Mouse (Mus musculus) c-Kit-positive CD71-positive TER-119-negative erythroid progenitor cells, embryonic 14.5 days (primary cell): ENCODE data around the gene Pcx.
A peak's percentile ranks its signal among the peaks of the same experiment; 100 is the strongest.
"Not testable (repeated sequence)": the region's sequence is repeated elsewhere in the genome, so short reads cannot be mapped to it uniquely, and the experiment has no call there.

Experiments used
- DNase-seq: peaks from one replicate; pipeline ENCODE4 v3.0.0-alpha.2; 2013; ENCODE audit warnings: low read depth

Gene Pcx

DNA sequence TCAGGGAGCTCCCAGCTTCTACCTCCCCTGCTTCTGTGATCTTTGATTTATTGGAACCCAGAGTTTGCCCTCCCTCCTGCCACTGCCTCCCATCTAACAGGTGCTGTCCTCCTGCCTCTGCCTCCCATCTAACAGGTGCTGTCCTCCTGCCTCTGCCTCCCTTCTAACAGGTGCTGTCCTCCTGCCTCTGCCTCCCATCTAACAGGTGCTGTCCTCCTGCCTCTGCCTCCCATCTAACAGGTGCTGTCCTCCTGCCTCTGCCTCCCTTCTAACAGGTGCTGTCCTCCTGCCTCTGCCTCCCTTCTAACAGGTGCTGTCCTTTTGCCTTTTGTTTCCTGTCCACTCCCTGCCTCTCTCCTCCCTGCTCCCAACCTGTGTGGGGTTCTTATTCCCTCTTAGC lies 76.5 kb downstream of the Pcx start:
- not testable (repeated sequence) for DNase-seq

DNA sequence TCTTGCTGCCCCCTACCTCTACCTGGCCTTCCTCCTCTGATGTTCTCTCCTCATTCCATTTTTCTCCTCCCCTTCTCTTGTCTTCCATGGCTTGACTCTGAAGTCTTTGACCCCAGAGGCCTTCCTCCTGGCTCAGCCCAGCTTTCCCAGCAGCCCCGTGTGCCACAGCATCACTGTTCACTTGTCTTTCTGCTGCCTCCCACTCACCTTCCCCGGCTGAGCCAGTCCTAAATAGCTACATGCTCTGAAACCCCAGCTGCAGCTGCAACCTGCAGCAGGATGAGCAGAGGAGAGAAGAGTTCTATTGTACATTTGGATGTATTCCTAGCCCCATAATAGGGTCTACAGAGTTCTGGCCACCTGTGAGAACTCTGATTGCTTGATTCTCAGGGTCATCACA lies 77.2 kb downstream of the Pcx start:
- DNase-seq = no peak

DNA sequence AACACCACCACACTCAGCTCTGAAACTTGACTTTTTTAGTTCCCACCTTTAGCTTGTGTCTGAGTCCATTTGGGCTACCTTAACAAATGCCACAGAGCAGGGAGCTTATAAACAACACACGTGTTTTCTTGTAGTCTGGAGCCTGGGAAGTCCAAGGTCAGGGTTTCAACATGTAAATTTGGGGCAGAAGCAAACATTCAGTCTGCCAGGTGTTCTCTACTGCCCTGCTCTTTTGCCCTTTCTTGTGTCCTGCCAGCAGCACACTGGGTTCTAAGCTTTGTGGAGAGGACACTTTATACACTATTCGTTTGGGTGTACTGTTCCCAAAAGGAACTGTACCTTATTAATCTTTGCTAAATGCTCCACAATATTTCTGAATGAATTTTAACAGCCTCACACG lies 78.2 kb downstream of the Pcx start:
- no peak for DNase-seq

DNA sequence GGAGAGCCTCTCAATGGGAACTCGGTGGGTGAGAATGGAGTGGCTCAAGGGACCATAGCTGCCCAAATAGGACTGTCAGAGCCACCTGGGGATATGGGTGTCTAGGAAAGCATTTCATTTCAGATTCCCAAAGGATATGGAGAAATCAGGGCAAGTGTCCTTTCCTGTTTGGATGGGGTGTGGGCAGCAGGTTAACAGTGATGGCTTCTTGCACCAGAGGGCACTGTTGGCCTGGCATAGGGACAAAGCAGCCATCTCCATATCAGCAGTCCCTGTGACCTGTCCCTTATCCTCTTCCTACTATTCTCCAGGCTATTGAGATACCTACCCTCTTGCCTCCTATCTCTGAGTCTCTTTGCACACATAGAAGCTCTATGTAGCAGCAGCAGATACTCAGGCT lies 78.8 kb downstream of the Pcx start:
- DNase-seq = no peak

DNA sequence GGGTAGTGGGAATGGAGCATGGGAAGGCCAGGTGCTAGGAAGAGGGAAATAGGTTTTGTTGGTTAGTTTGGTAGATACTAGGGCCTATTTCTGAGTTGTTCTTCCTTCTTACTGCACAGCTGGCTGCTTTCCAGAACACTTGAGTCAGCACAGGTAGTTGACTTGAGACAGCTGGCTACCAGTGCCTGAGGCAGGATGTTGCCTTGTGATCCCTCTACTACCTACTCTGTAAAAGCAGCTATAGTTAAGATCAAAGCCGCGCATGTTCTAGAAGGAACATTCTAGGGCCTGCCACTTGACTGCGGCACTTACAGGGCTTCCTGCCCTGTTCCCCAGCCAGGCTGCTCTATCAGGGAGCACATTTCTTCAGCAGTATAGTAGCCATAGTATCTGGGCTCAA lies 79.8 kb downstream of the Pcx start:
- DNase-seq = no peak

DNA sequence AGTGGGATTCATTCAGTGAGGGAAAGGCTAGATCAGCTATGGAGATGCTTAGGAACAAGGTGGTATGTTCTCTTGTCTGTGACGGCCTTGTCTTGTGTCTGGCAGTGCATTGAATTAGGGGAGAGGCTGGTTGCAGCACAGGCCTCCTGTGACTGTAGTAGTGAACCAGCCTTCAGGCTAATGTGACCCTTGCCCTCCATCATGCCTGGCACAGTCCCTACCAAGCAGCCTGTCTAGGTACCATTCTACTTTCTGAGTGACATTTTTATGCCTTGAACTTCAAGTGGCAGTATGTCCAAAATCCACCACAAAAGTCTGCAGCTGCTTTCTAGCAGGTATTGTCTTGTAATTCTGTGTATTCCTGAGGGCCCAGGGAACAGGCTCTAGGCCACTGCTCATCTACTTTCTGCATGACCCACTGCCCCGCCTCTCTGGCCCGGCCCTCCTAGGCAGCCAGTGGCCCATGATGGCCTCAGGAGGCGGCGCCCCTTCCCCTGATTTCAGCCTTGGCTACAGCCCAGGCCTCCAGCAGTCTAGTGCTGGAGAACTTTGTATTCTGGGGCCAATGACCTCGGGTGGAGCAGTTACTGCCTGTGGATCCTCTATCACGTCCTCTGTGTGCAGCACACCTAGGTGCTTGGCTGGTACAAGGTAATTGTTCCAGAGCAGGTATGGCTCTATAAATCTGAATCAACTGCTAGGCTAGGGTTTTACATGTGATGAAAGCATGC lies 83.7 kb downstream of the Pcx start:
- DNase-seq = no peak

DNA sequence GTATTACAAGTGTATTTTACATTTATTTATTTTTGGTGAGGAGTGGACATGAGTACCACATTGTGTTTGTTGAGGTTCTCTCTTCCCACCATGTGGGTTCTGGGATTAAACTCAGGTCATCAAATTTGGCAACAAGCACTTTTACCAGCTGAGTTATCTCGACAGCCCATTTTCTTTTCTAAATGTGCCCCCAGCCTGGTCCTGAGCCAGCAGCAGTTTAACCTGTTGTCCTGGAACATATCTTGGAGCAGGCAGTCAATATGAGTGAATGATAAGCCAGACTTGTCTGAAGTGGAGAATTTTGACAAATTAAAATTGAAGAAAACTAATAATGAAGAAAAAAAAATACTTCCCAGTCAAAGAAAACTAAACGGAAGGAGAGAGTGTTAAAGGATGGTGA lies 85.8 kb downstream of the Pcx start:
- DNase-seq = no peak

DNA sequence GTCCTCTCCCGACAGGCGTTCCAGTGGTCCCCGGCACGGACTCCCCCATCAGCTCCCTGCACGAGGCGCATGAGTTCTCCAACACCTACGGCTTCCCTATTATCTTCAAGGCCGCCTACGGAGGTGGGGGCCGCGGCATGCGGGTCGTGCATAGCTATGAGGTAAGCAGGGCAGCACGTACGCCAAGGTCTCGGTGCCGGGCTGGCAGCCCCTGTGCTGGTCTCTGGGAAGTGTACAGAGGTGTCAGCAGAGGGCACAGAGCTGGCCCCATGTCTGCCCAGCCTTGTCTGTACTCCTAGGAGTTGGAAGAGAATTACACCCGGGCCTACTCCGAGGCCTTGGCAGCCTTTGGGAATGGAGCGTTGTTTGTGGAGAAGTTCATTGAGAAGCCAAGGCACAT lies 92.2 kb downstream of the Pcx start:
- DNase-seq = no peak

DNA sequence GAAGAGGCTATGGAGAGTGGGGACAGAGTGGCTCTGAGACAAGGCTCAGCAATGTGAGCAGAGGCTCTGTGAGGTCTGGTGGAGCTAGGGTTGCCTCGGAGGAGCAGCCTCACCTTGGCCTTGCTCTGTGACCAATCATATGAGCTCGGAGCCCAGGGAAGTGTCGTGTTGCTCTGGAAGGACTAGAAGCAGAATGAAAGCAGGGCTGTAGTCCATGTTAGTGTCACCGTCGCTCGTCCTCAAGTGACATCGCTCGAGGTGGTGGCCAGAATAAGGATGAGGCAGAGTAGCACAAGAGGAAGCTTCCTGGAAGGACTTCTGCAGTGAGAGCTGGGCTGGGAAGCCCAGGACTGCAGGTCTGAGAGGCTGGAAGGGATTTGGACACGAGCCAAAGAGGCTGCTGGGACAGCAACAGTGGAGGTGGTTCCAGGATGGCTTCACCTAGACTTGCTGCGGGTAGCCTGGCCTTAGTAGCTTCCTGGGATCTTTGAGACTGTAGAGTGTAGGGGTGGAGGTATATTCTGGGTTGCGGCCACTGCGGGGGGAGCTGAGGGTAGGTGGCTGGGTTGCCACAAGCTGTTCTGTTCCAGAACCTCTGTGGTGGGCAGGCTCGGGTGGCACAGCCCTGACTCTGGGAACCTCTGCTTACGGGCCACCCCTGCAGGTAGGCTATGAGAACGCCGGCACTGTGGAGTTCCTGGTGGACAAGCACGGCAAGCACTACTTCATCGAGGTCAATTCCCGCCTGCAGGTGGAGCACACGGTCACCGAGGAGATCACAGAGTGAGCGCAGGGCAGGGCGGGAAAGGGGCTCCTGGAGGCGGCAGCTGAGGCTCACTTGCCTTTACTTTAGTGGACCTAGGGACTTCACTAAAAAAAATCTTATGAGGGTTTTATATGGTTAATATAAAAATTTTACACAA lies 93.8 kb downstream of the Pcx start:
- no peak for DNase-seq

DNA sequence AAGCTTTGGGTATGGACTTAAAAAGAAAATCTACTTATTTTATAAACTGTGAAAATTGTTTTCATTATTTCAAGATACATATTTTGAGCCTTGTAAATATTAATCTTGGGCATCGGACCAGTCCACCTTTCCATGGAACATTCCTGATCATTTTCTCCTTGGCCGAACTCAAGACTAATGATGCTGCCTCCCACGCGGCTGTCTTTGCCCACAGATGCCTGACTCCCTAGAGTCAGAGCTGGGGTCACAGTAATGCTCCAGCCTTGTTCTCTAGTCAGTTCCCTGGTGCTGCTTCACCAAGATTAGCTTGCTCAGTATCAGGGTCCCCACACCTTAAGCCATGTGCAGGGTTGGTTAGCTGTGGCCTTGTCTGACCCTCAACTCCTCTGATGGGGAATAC lies 95.4 kb downstream of the Pcx start:
- DNase-seq = no peak

DNA sequence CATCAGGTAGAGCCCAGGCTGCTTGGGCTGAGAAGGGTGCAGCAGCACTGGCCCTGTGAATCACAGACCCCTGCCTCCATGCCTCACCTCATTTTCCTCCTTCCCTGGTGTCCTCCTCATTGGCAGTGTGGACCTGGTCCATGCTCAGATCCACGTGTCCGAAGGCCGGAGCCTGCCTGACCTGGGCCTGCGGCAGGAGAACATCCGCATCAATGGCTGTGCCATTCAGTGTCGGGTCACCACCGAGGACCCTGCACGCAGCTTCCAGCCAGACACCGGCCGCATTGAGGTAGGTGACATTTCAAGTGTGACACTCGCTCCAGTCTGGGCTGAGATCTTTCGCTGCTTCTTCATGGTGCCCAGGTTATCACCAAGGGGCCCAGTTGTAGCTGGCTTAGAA lies 97.1 kb downstream of the Pcx start:
- DNase-seq = no peak

DNA sequence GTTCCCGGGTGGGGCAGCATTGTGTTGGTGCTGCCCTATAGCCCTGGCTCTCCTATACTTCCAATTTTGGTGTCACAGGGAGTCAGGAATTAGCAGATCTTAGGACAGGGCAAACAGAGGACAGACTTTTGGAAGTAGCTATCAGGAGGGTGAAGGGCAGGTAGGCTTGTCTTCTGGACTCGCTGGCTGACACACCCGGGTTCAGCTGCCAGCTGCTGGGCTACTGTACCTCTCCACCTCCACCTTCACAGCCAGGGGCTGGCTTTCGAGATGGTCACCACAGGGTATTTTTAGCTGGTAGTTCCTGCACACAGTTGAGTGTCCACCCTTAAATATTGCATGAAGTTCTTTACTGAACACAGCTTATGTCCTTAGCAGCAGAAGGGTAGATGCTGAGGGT lies 98.2 kb downstream of the Pcx start:
- no peak for DNase-seq

DNA sequence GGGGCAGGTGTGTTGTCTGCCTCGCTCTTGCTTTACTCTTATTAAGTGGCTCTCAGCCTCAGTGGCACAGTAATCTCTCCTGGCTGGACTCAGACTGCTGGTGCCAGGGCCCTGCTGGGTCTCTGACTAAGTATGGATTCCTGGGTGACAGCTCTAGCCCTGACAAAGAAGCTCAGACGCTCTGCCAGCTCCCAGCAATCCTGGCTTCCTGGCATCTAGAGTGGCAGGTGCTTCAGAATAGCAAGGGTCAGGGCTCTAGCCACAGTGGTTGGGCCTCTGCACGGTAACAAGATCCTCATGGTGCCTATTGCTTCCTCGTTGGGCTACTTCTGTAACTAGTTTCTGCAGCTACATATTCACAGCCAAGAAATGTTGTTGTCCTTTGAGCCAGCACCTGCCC lies 99.8 kb downstream of the Pcx start:
- DNase-seq = no peak

DNA sequence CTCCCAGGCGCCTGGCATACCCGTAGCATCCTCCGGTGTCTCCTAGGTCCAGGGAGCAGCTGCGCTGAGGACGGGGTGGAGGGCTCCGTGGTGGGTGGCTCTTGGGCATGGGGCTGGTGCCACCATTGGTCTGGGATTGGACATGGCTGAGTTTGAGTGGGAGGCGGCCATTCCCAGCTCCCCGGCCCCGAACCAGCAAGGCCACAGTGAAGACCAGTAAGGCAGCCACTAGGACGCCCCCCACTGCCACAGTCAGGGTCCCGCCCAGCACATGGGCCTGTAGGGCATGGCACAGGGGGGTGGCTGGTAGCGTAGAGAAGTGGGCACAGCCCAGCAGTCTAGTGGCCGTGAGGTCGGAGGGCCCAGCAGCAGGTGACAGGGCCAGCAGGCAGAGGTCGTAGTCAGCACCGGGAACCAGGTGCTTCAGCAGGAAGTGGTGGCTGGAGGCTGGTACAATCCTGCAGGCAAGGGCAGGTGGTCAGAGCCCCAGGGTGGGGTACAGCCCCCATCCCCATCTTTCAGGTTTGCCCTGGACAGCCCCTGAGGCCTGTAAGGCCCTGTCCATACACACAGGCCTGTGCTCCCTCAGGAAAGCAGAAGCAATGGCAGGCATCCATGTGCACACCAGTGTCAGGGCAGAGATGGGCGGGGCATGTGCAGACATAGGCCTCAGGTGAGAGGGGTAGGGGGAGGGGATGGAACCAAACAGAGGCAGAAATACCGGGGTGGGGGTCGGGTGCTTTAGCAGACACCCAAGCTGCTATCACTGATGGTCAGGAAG lies 102.1 kb downstream of the Pcx start:
- DNase-seq = no peak

DNA sequence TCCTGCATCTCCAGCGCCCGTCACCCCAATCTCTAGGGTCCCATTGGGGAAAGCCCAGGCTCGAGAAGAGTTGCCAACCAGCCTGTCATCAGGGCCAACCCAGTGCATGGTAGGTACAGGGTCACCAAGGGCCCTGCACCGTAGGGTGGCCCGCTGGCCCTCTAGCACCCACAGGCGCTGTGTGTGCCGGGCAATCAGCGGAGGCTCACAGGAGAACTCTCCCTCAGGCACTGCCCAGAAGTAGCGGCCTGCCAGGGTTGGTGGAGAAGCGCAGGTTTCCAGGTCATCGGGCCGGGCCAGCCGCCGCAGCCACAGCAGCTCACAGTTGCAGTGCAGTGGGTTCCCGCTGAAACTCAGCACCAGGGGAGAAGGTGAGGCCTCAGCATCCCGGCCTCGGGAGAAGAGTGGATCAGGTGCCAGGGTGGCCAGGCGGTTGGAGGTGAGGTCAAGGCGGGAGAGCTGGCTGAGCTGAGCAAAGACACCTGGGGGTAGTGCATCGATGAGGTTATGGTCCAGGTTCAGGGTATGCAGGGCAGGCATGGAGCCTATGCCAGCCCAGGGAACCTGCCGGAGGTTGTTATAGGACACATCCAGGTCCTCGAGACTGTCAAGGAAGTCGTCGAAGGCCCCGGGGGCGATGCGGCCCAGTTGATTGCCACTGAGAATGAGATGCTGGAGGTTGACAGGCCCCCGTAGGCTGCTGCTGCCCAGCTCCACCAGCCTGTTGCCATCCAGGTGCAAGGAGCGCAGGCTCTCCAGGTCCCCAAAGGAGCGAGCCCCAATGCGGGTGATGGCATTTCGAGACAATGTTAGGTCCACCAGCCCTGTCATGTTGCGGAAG lies 103.4 kb downstream of the Pcx start:
- DNase-seq = no peak

DNA sequence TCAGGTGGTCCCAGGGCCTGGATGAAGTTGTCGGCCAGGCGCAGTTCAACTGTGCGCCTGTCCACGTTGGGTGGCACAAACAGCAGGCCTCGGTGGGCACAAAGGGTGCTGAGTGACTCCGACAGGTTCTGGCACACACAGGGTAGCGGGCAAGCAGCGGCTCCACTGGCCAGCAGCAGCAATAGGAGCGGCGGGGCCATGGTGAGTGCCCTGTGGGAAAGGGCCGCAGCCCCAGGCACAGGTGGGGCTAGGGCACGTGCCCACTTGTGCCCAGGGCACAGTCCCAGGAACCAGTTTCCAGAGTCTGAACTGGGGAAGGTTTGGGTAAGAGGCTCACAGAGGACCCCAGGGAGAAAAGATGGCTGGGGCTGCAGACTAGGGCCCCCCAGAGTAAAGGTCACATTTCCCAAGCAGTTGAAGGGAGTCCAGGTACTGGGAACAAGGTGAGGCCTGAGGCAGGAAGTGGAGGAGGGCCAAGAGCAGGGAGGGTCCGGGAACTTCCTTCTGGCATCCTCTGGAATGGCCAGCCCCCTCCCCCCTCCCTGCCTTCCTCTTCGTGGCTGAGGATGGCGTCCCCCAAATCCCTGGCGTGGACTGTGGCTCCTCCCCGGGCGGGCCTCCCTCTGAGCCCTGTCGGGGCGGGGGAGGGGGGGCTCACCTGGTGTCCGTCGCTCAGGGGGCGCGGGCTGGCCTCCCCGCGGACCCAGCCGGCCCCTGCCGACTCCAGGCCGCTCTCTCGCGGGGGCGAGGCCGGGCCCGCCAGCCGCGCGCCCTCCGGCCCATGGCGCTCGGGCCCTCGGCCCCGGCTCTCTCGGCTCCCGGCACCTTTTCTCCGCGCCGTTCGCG lies 104.3 kb downstream of the Pcx start:
- DNase-seq = no peak

DNA sequence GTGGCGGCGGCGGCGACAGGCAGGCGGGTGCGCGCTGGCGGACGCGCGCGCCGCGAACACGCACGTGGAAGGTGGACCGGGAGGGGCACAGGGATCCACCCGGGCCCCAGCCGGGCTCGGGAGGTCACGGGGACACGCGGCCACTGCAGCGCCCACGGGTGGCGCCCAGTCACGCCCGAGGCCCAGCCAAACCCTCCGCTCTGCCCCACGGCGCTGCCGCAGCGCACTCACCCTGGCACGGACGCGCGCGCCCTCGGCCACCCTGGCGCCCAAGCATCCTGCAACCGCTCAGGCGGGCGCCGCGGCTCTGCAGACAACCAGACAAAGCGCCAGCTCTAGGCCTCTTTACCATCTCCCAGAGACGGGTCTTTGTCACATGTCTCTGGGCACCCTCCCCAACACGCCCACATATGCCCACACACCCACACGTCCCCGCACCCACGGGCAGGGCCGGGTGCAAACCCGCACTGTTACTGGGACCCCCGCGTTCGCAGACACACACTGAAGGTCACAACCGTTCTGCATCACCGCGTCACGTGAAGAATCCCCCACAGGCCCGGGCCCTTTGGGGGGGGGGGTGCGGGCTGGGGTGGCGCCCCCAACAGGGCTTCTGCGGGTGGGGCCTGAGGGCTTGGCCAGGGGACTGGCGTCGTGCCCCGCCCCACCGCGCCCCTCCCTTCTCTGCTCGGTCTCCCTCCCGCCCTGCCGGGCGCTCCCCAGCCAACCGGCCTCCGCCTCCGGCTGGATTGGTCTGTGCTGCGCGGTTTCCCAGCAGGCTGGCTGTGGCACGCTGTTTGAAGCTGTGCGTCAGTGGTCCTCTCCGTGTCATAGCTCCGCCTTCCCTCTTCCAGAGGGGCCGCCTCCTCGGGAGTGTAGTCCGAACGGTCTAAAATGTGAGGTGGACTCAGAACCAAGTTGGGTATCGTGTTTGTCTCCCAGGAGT lies 105.2 kb downstream of the Pcx start, which contains the start of gene Lrfn4:
Gene Lrfn4 (minus strand): TSS at position 517 of the 943 bp plus-strand sequence.
- DNase-seq = peak; percentile 72

DNA sequence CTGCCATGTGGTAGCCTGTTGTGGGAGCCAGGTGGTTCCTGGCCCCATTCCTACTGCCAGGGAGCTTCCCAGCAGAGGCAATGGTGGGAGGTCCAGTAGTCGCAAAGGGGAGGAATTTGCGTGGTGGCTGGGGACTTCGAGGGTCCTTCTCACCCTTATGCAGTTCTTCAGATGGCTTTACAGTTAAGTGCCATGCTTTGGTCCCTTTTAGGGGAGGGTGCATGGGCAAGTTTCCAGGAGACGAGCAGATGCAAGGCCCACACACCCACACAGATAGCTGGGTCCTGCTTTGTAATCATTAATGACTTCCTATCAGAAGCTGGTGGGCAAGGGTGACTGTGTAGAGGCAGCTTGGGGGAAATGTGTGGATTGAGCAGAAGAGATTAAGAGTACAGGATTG lies 106.3 kb downstream of the Pcx start:
- no peak for DNase-seq

DNA sequence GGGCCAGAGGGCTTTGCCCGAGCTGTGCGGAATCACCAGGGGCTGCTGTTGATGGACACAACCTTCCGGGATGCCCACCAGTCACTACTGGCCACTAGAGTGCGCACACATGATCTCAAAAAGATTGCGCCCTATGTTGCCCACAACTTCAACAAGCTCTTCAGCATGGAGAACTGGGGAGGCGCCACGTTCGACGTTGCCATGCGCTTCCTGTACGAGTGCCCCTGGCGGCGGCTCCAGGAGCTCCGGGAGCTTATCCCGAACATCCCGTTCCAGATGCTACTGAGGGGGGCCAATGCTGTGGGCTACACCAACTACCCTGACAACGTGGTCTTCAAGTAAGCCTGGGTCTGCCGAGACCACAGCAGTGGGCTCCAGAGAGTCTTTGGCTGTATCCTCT lies 107.9 kb downstream of the Pcx start:
- DNase-seq = no peak

DNA sequence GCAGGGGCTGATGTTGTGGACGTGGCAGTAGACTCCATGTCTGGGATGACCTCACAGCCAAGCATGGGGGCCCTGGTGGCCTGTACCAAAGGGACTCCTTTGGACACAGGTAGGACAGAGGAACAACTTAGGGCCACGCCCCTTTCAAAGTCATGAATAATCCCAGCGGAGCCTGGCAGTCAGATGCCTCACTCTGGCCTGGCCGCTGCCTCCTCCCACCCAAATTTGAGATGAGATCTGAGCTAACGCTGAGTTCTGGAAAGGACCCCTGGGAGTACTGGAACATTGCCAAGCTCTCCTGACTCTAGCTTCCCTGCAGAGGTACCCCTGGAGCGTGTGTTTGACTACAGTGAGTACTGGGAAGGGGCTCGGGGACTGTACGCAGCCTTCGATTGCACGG lies 109.2 kb downstream of the Pcx start:
- DNase-seq = no peak
